Mouse (Mus musculus) mouse embryonic stem cell (cell line): ENCODE data around the gene Stpg4.

Source experiments
- in situ Hi-C, 2 experiments: fragments of 300-500 bp; cut with MboI; formaldehyde crosslinking; loops; 1 replicate in 1 of 2; 3 replicates in 1 of 2; pipeline ENCODE4 v1.14.3; 2019 to 2020; ENCODE audit warnings: low sequenced_read_pairs in 2 of 2, low pct_unique_long_range_greater_than_20kb in 1 of 2, mixed read lengths in 1 of 2; ENCODE audit not compliant: unreplicated experiment in 1 of 2

Stpg4 gene

GRCm38 (mm10) chr17:87427511-87427910 lies at the start of gene Stpg4:
Stpg4 (minus strand) TSS chr17:87427741.
- in situ Hi-C loops = no loop called here

- in situ Hi-C loops = no loop called here
Observed at GRCm38 (mm10) chr17:87475356-87475755, 47.8 kb upstream of the Stpg4 start.

- in situ Hi-C loops = no loop called here
Observed at GRCm38 (mm10) chr17:87474501-87474795, 46.9 kb upstream of the Stpg4 start.

DNA sequence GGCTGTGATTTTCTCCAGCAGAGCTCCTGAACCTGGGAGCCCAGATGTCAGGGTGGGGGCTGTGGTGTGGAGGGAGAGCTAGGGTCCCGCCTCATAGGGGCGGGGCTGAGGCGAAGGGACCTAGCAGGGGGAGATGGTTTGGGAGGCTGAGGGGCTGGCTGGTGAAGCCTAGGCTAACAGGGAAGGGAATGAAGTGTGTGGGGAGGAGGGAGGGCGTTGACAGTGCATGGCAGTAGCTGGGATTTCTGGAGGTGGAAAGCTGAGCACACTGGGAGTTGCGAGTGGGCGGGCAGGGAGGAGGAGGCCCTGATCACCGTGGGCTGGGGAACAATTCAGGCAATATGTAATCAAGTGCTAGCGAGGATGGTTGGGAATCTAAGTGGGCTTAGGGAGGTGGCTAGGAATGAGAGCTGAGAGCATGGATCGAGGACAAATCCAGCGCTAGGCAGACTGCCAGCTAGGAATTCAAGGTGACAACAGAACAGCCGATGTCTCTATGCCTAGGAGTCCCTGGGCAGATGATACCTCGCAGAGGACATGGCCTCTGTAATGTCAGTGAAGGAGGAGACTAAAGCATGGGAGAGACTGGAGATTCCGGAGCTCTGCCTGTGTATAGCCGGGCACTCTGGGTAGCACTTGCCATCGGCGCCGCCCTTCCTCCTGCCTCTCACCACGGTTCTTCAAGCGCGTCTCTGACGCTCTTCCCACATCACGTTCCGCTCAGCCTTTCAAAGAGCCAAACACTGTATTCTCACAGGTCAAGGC lies 46.4 kb upstream of the Stpg4 start:
- in situ Hi-C loops = no loop called here

DNA sequence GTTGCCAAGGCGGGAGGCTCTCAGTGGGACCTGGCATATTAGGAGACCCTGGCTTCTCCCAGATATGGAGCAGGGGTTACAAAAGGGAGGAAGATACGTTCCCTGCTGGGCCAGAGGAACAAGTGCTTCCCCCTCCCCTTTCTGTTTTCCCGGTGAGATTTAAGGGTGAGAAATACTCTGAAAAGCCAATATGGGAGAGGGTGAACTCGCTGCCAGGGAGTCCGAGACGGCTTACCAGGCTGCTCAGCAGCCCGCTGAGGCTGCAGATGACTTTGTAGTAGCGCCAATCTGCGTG lies 45.8 kb upstream of the Stpg4 start:
- in situ Hi-C loops = no loop called here

- in situ Hi-C loops = no loop called here
Observed at GRCm38 (mm10) chr17:87472879-87473278, 45.3 kb upstream of the Stpg4 start.

GRCm38 (mm10) chr17:87471661-87472060 lies 44.1 kb upstream of the Stpg4 start:
- in situ Hi-C loops = no loop called here

GRCm38 (mm10) chr17:87470797-87471196 lies 43.3 kb upstream of the Stpg4 start:
- in situ Hi-C loops = no loop called here

GRCm38 (mm10) chr17:87470282-87470681 lies 42.7 kb upstream of the Stpg4 start:
- in situ Hi-C loops = no loop called here

- in situ Hi-C loops = no loop called here
Observed at GRCm38 (mm10) chr17:87469428-87469827, 41.9 kb upstream of the Stpg4 start.

GRCm38 (mm10) chr17:87468616-87469015 lies 41.1 kb upstream of the Stpg4 start:
- in situ Hi-C loops = no loop called here

DNA sequence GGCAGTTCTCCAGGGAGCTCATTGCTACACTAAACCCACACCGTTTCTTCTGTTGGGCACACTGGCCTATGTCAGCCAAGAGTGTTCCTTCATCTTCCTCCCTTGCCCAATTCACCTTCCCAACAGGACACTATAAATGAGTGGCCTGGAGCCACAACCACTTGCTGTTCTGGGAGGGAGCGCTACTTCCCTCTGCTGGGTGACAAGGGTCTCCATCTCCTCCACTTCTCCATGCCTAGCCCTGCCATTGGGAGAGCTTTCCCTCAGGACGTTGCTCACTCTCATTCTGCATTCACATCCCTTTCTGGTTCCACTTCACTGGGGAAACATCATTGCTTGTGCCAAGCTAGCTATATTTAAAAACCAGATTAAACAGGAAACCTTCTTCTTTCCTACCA lies 34.0 kb upstream of the Stpg4 start:
- in situ Hi-C loops = no loop called here

DNA sequence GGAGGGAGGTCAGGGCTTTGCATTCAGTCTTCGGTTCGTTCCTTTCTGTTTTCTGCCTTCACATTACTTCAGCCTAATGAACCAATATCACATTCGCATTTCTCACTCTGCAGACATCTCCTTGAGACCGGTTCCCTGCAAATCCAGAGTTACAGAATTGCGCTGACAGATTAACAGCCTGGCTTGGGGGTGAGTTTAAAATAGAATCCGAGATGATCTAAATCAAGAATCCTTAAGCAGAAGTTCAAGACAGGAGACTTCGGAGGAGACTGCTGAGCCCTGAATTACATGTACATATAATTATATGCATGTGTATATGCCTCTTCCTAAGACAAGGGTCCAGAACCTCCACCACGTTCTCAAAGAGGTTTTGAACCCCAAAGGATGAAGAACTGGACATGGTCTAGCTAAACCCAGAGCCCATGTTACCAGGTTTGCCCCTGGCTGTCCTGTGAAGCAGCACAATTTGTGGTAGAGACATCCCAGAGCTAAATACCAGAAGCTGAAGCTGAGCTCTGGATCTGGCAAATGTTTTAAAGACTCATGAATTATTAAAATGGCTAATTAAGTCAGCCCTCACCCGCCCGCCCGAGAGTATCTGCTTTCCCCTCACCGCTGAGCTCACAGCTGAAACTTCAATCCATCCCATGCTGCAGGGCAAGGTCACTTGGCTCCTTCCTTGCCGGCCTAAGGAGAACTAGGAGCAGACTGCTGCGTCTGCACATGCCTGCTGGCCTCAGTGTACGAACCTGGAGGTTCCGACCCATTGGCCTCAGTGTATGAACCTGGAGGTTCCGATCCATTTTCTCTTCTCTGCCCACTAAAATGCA lies 33.3 kb upstream of the Stpg4 start:
- in situ Hi-C loops = no loop called here

DNA sequence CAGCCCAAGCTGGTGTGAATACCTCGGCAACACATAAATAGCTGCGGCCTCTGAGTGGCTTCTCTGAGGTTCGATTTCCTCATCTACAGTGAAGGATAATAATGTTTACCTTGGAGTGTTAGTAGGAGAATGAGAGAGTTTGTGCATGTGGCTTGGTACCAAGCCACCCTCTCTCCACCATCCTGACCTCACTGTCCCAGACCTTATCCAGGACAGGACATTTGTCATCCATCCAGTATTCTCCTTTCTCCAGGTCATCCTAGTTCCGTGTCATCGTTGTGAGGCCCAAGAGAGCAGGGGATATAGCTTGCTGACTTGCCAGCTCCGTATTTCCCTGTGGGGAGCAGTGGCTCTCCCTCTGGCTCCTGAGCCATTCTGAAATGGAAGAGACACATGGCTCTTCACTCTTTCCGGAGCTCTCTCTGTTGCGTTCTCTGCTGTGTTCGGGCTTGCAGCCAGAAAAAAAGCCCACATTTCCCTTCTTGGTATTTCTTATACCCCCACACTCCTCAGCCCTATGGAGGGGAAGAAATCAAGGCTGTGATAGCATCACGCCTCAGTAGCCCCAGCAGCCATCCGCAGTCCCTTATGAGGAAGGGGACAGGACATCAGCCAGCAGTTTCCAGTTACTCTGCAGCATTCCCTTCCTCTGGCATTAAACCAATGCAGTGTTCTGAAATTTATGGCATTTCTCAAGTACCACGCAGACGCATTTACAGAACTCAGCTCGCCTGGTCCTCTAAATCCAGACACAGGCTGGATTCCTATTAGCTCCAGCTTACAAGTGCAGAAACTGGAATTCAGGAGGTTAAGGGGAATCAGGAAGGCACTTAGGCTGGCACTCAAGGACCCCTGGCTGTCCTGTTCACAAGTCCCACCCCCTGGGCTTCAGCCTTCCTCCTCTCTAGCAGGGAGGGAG lies 32.5 kb upstream of the Stpg4 start:
- in situ Hi-C loops = no loop called here

DNA sequence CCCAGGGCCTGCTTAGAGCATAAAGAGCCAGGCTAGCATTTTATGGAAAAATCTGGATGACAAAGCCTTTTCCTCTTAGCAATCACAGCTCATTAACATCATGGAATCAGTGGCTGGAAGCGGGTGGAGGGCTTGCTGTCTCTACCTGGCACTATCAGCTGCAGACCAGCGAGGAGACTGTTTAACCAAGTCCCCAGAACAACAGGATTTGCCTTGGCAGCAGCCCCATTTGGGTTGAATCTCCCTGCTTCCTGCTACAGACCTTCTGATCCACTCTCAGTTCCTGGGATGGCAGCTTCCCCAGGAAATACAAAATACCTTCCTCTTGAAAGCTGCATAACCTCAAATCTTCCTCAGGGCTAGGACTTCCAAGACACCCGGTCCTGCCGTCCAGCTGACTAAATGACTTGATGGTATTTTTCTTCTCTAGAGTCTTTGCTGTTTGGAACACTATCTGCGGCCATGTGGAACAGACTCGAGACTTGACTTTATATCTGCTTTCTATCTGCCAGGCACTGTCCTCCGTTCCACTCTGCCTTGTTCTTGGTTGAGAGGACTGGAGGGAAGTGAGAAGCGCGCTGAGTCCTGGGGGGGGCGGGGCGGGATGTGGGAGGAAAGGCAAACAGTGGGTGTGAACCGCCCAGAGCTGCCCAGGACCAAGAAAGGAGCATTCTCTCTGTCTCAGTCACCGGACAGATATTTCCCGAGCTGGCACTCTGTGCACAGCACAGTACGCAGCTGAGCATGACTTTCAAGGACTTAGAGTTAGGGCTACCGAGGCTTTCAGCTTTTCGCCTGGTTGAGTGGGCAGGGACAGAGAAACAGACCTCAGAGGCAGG lies 31.6 kb upstream of the Stpg4 start:
- in situ Hi-C loops = no loop called here

DNA sequence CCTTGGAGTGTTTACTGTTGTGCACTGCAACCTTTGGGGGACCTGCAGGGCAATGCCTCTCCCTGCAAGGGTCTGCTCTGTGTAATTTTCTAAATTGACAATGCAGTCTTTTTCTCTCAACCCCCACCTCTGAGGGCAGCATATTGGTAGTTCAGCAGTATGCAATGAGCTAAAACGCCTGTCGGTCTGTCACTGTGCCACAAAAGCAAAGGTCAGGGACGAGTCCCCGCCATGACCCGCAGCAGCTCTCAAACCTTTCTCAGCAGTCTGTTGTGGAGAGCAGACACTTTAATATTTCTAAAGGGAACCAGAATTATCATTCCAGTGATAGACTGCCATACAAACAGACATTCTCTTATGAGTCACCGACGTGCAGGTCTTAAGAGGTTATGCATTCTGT lies 30.4 kb upstream of the Stpg4 start:
- in situ Hi-C loops = no loop called here

DNA sequence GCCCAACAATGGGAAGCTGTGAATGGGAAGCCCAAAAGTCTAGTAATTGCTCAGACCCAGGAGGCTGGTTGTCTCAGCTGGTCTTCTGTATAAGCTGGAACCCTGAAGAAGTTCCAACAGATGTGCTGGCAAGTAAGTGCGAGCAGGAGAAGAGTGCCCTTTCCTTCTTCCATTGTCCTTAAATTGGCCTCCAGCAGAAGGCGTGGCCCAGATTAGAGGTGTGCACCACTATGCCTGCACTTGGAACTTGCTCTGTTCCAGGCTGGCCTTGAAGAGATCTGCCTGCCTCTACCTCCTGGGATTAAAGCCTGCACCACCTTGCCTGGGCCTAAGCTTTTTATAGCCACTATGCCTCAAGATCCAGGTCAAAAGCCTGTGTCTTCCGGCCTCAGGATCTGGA lies 26.6 kb upstream of the Stpg4 start:
- in situ Hi-C loops = no loop called here

- in situ Hi-C loops = no loop called here
Observed at GRCm38 (mm10) chr17:87453336-87453735, 25.8 kb upstream of the Stpg4 start.
